Mouse (Mus musculus): Measurements from ENCODE around the gene C5ar2.

DNA sequence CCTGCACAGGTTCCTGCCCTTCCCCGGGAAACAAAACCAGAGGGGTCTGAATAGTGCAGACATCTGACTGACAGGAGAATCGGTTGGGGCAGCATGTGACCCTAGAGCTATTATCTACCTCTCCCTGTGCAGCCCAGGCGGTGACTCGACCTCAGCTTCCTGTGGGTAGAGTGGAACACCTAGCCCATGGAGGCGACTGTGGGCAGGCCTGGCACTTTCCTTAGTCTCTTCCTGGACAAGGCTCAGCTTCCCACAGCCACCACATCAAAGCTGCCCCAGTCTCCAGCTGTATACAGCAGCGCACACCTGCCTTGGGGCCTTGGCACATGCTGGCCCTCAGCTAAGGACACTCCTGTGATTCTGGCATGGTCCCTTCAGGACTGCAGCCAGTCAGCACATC lies 42.8 kb downstream of the C5ar2 start:
- no peak for TF ChIP-seq CTCF (IDR thresholded peaks at IDR 0.05; ENCODE audit: low read depth)
- TF ChIP-seq EP300 (IDR thresholded peaks at IDR 0.05; ENCODE audit: low read depth): no peak
